Mouse (Mus musculus) MEL (cell line): Measurements from ENCODE around the gene Nsmce3. TPM values are rescaled to one million over a fixed set of nuclear protein-coding genes. Genes with fewer than 3 reads are reported as not detected.

Experiments
- DNase-seq: peaks from one replicate; pipeline ENCODE4 v3.0.0; 2011; ENCODE audit warnings: low read depth, low spot score
- H3K27ac ChIP-seq: 2 replicates; pipeline ENCODE4 v1.5.1; 2012; ENCODE audit warnings: low read depth, mild to moderate bottlenecking, control low read depth, low read length, moderate library complexity; ENCODE audit not compliant: control insufficient read depth
- H3K27me3 ChIP-seq, 2 experiments: fragments of 150-350 bp in 1 of 2; sonication (generic) in 1 of 2; 2 replicates each; pipeline ENCODE4 v1.6.1; 2012; ENCODE audit warnings: low read length in 2 of 2, mild to moderate bottlenecking in 2 of 2, improper control_type of control experiment in 1 of 2, moderate library complexity in 1 of 2; ENCODE audit not compliant: insufficient read depth in 2 of 2, control insufficient read depth in 1 of 2
- H3K36me3 ChIP-seq, 2 experiments: 2 replicates each; pipeline ENCODE4 v1.6.1; 2012 to 2014; ENCODE audit warnings: low read length in 2 of 2, improper control_type of control experiment in 1 of 2, inconsistent platforms in 1 of 2, mild to moderate bottlenecking in 1 of 2; ENCODE audit not compliant: insufficient read depth in 2 of 2, control insufficient read depth in 1 of 2
- H3K4me1 ChIP-seq, 2 experiments: fragments of 150-350 bp in 1 of 2; sonication (generic) in 1 of 2; 2 replicates each; pipeline ENCODE4 v1.6.1; 2012; ENCODE audit warnings: low read length in 2 of 2, improper control_type of control experiment in 1 of 2, mild to moderate bottlenecking in 1 of 2; ENCODE audit not compliant: insufficient read depth in 2 of 2, control insufficient read depth in 1 of 2
- H3K4me3 ChIP-seq, 2 experiments: fragments of 150-350 bp in 1 of 2; sonication (generic) in 1 of 2; 2 replicates each; pipeline ENCODE4 v1.5.1; 2012; ENCODE audit warnings: low read depth in 2 of 2, low read length in 2 of 2, mild to moderate bottlenecking in 2 of 2, moderate library complexity in 2 of 2, control low read depth in 1 of 2, improper control_type of control experiment in 1 of 2; ENCODE audit not compliant: control insufficient read depth in 1 of 2, insufficient read depth in 1 of 2
- H3K79me2 ChIP-seq: 2 replicates; pipeline ENCODE4 v1.6.1; 2012; ENCODE audit warnings: mild to moderate bottlenecking, low read length, moderate library complexity; ENCODE audit not compliant: control insufficient read depth, poor library complexity, insufficient read depth
- H3K9ac ChIP-seq: 2 replicates; pipeline ENCODE4 v1.6.1; 2012; ENCODE audit warnings: low read depth, mild to moderate bottlenecking, control low read depth, low read length, moderate library complexity; ENCODE audit not compliant: control insufficient read depth, poor library complexity, severe bottlenecking
- H3K9me3 ChIP-seq: fragments of 150-350 bp; sonication (generic); replicated peaks from 2 replicates; pipeline ENCODE4 v1.6.1; 2012; ENCODE audit warnings: mild to moderate bottlenecking, low read length, improper control_type of control experiment, moderate library complexity; ENCODE audit not compliant: insufficient read depth
- BHLHE40 ChIP-seq: IDR thresholded peaks from 2 replicates; pipeline ENCODE4 v1.6.1; 2012; ENCODE audit warnings: low read depth, mild to moderate bottlenecking, inconsistent platforms, low read length, improper control_type of control experiment, borderline replicate concordance
- CHD2 ChIP-seq: IDR thresholded peaks from 2 replicates; pipeline ENCODE4 v1.6.1; 2011; ENCODE audit warnings: low read length, improper control_type of control experiment
- CTCF ChIP-seq, 3 experiments: IDR thresholded peaks in 2 of 3; conservative IDR thresholded peaks in 1 of 3; 2 replicates each; pipeline ENCODE4 v1.5.1; 2011 to 2012; ENCODE audit warnings: low read length in 3 of 3, low read depth in 2 of 3, mild to moderate bottlenecking in 2 of 3, improper control_type of control experiment in 1 of 3, inconsistent platforms in 1 of 3, mixed read lengths in 1 of 3, moderate library complexity in 1 of 3; ENCODE audit not compliant: control insufficient read depth in 1 of 3, insufficient read depth in 1 of 3, poor library complexity in 1 of 3, severe bottlenecking in 1 of 3
- E2F4 ChIP-seq: IDR thresholded peaks from 2 replicates; pipeline ENCODE4 v1.6.1; 2011; ENCODE audit warnings: low read depth, low read length, improper control_type of control experiment, borderline replicate concordance
- ELF1 ChIP-seq: IDR thresholded peaks from 2 replicates; pipeline ENCODE4 v1.6.1; 2014; ENCODE audit warnings: low read depth, mild to moderate bottlenecking, inconsistent platforms, low read length, improper control_type of control experiment, moderate library complexity
- EP300 ChIP-seq, 2 experiments: IDR thresholded peaks; 2 replicates each; pipeline ENCODE4 v1.6.1; 2011; ENCODE audit warnings: improper control_type of control experiment in 2 of 2, low read length in 2 of 2, low read depth in 1 of 2, mild to moderate bottlenecking in 1 of 2
- ETS1 ChIP-seq: IDR thresholded peaks from 2 replicates; pipeline ENCODE4 v1.6.1; 2012; ENCODE audit warnings: low read depth, mild to moderate bottlenecking, inconsistent platforms, low read length, improper control_type of control experiment, moderate library complexity
- GABPA ChIP-seq: IDR thresholded peaks from 2 replicates; pipeline ENCODE4 v1.6.1; 2012; ENCODE audit warnings: low read depth, mild to moderate bottlenecking, inconsistent platforms, low read length, improper control_type of control experiment, moderate library complexity
- GATA1 ChIP-seq: IDR thresholded peaks from 2 replicates; pipeline ENCODE4 v1.6.1; 2011; ENCODE audit warnings: low read depth, low read length, improper control_type of control experiment
- HCFC1 ChIP-seq: IDR thresholded peaks from 2 replicates; pipeline ENCODE4 v1.6.1; 2012; ENCODE audit warnings: low read depth, mild to moderate bottlenecking, inconsistent platforms, low read length, improper control_type of control experiment, moderate library complexity
- KAT2A ChIP-seq: conservative IDR thresholded peaks from 2 replicates; pipeline ENCODE4 v1.6.1; 2012; ENCODE audit warnings: low read depth, low read length, improper control_type of control experiment, inconsistent platforms
- MAFK ChIP-seq: IDR thresholded peaks from 2 replicates; pipeline ENCODE4 v1.6.1; 2011; ENCODE audit warnings: low read depth, mild to moderate bottlenecking, low read length, improper control_type of control experiment, borderline replicate concordance
- MAX ChIP-seq: IDR thresholded peaks from 2 replicates; pipeline ENCODE4 v1.6.1; 2011; ENCODE audit warnings: low read length, improper control_type of control experiment
- MAZ ChIP-seq: IDR thresholded peaks from 2 replicates; pipeline ENCODE4 v1.6.1; 2012; ENCODE audit warnings: low read depth, mild to moderate bottlenecking, inconsistent platforms, low read length, improper control_type of control experiment
- MEF2A ChIP-seq: IDR thresholded peaks from 2 replicates; pipeline ENCODE4 v1.6.1; 2014; ENCODE audit warnings: low read depth, mild to moderate bottlenecking, inconsistent platforms, low read length, improper control_type of control experiment; ENCODE audit not compliant: poor library complexity, insufficient replicate concordance, severe bottlenecking; ENCODE audit errors: extremely low read depth
- MXI1 ChIP-seq: IDR thresholded peaks from 2 replicates; pipeline ENCODE4 v1.6.1; 2011; ENCODE audit warnings: mild to moderate bottlenecking, low read depth, low read length, improper control_type of control experiment
- MYB ChIP-seq: IDR thresholded peaks from 2 replicates; pipeline ENCODE4 v1.6.1; 2011; ENCODE audit warnings: mild to moderate bottlenecking, low read depth, low read length, improper control_type of control experiment
- MYC ChIP-seq: IDR thresholded peaks from 2 replicates; pipeline ENCODE4 v1.6.1; 2011; ENCODE audit warnings: low read depth, mild to moderate bottlenecking, low read length, improper control_type of control experiment, moderate library complexity
- POLR2AphosphoS5 ChIP-seq: IDR thresholded peaks from 2 replicates; pipeline ENCODE4 v1.6.1; 2012; ENCODE audit warnings: low read depth, borderline replicate concordance, mild to moderate bottlenecking, inconsistent platforms, low read length, moderate library complexity, mixed read lengths
- RAD21 ChIP-seq: IDR thresholded peaks from 2 replicates; pipeline ENCODE4 v1.6.1; 2011; ENCODE audit warnings: mild to moderate bottlenecking, low read depth, low read length, improper control_type of control experiment
- RCOR1 ChIP-seq: IDR thresholded peaks from 2 replicates; pipeline ENCODE4 v1.6.1; 2012; ENCODE audit warnings: low read depth, mild to moderate bottlenecking, inconsistent platforms, low read length, improper control_type of control experiment
- SIN3A ChIP-seq: IDR thresholded peaks from 2 replicates; pipeline ENCODE4 v1.6.1; 2012; ENCODE audit warnings: low read length, improper control_type of control experiment, inconsistent platforms
- SMC3 ChIP-seq: IDR thresholded peaks from 2 replicates; pipeline ENCODE4 v1.6.1; 2011; ENCODE audit warnings: low read depth, low read length, improper control_type of control experiment
- TAL1 ChIP-seq: IDR thresholded peaks from 2 replicates; pipeline ENCODE4 v1.6.1; 2012; ENCODE audit warnings: mild to moderate bottlenecking, inconsistent platforms, low read length, moderate library complexity, mixed read lengths
- UBTF ChIP-seq: IDR thresholded peaks from 2 replicates; pipeline ENCODE4 v1.6.1; 2012; ENCODE audit warnings: low read depth, mild to moderate bottlenecking, inconsistent platforms, low read length, improper control_type of control experiment, moderate library complexity, borderline replicate concordance; ENCODE audit not compliant: insufficient read depth
- USF2 ChIP-seq, 2 experiments: IDR thresholded peaks; 2 replicates each; pipeline ENCODE4 v1.6.1; 2011 to 2012; ENCODE audit warnings: improper control_type of control experiment in 2 of 2, low read length in 2 of 2, borderline replicate concordance in 1 of 2, inconsistent platforms in 1 of 2, low read depth in 1 of 2, mild to moderate bottlenecking in 1 of 2; ENCODE audit not compliant: insufficient read depth in 1 of 2
- ZC3H11A ChIP-seq: IDR thresholded peaks from 2 replicates; pipeline ENCODE4 v1.6.1; 2012; ENCODE audit warnings: low read depth, mild to moderate bottlenecking, inconsistent platforms, low read length, improper control_type of control experiment
- polyA plus RNA-seq, 2 experiments: library from polyadenylated mRNA; stranded (reverse) in 1 of 2; unstranded in 1 of 2; fragments of >175 nt in 1 of 2; fragments of >200 nt in 1 of 2; gene quantifications; 2 replicates each; pipeline versions ENCODE4 v1.2.1 to v1.2.4; 2012; ENCODE audit warnings: low replicate concordance in 2 of 2, low read depth in 1 of 2; ENCODE audit not compliant: insufficient read length in 2 of 2, insufficient read depth in 1 of 2, missing spikeins in 1 of 2
- total RNA-seq: library from RNA; depleted of rRNA; stranded (reverse); fragments of 300-350 nt; gene quantifications from 2 replicates; pipeline ENCODE4 v1.2.3, GENCODE M21; 2012

The Nsmce3 gene
- total and polyA plus RNA-seq, 3 experiments, result 9.5 to 9.9 TPM; not detected in 1

DNA sequence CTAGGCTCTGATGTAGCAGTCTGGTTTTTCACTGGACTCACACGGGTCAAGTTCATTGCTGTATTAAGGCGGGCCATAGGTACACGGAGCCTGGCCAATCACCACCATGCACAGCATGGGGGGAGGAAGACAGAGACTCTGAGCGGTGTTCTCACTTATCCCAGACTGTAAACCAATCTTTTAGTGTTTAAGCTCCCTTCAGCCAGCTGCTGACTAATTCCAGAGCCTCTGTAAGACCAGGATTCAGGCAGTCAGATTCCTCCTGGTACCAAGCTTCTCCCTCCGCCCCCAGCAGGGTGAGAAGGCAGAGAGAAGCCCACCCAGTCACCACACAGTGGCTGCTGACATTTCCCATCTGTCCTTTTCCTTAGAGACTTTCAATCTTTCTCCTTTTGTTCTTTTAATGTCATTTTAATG, 22.9 kb upstream of the Nsmce3 start:
- TF ChIP-seq USF2 (IDR thresholded peaks at IDR 0.05; ENCODE audit: borderline replicate concordance in 1 of 2, insufficient read depth in 1 of 2, low read depth in 1 of 2, low read length in 2 of 2) (no peak), MEF2A (no peak), KAT2A (no peak), MAFK (no peak), E2F4 (no peak), MYC (no peak), POLR2AphosphoS5 (no peak), SIN3A (no peak), GATA1 (no peak), MYB (no peak), GABPA (no peak)
- Histone ChIP-seq H3K27ac (no peak overlapping the region), H3K9ac (no peak overlapping the region), H3K4me1 (no peaks in the 10 kb centered on the region), H3K36me3 (no peaks in the 10 kb centered on the region), H3K9me3 (no peaks in the 10 kb centered on the region), H3K79me2 (no peaks in the 10 kb centered on the region), H3K27me3 (no peaks in the 10 kb centered on the region), H3K4me3 (no peak overlapping the region)
- DNase-seq, result no peak

DNA sequence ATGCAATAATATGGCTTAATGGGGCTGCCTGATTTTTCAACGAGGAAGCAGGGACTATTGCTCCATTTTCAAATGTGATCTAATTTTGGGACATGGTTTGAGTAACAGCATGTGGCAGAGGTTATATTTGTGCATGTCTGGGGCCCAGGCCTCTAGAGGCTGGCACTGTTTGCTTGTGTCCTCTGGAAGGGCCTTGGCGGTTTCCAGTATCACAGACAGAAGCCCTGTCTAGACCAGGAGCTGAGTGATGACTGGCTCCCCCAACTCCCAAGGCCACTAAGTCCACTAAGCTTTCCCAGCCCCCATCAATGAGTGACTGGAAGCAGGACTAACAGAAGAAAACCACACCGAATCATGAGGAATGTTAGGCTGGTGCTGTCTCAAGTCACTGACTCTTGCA, 18.3 kb upstream of the Nsmce3 start:
- Histone ChIP-seq H3K9me3 (no peaks in the 10 kb centered on the region), H3K36me3 (no peaks in the 10 kb centered on the region), H3K27ac (no peak overlapping the region), H3K4me1 (no peaks in the 10 kb centered on the region), H3K9ac (no peak overlapping the region), H3K27me3 (no peaks in the 10 kb centered on the region), H3K79me2 (no peaks in the 10 kb centered on the region), H3K4me3 (no peak overlapping the region)
- TF ChIP-seq ELF1 (no peak), CHD2 (no peak), BHLHE40 (no peak), MAX (no peak), MAZ (no peak), HCFC1 (no peak), CTCF (IDR thresholded peaks at IDR 0.05 in 2 of 3, conservative IDR thresholded peaks at IDR 0.05 in 1 of 3; ENCODE audit: control insufficient read depth in 1 of 3, insufficient read depth in 1 of 3, low read depth in 2 of 3, low read length in 3 of 3, poor library complexity in 1 of 3, severe bottlenecking in 1 of 3) (no peak), TAL1 (no peak), SMC3 (no peak), SIN3A (no peak), UBTF (no peak), ZC3H11A (no peak), ETS1 (no peak), MXI1 (no peak), RCOR1 (no peak), EP300 (IDR thresholded peaks at IDR 0.05; ENCODE audit: low read depth in 1 of 2, low read length in 2 of 2) (no peak), MYB (no peak), RAD21 (no peak)
- no peak for DNase-seq
